Mouse (Mus musculus): Measurements from ENCODE around the gene Efcab1. TPM values are rescaled to one million over a fixed set of nuclear protein-coding genes. Genes with fewer than 3 reads are reported as not detected.
"Not testable (repeated sequence)": the region's sequence is repeated elsewhere in the genome, so short reads cannot be mapped to it uniquely, and the experiment has no call there.

Gene Efcab1
- polyA plus RNA-seq (2015; fragmentation: Nextera tagmentation; extraction: Ambion mirVana): 0.78 and 1.1 TPM in 2 replicates

DNA sequence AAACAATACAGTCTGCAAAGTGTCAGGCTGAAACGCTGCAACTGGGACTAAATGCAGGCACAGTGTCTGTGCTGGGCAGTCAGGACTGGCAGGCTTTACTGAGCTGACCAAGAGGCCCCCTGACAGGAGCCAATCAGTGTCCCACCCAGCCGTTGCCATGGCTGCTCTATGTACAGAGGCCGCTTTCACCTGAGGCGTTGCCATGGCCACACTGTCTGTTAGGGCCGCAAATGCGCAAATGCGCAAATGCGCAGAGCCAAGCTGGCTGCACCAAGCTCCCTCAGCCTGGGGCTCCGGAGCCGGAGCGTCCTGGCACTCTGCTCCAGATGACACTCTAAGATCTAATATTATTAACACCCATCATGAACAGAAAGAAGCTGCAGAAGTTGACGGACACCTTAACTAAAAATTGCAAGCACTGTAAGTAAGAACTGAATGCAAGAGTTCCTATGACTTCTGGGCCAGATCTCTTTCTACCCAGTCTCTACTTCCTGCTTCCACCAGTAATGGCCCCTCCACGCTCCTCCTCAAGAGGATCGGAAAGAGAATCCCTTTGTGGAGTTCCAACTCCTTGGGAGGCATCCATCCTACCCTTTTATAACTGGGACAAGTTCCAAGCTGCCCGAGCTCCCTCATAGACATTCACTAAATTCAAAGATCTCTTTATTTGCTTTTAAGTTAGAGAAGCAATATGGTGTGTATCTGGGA is at the start of gene Efcab1:
TSS of gene Efcab1 (plus strand) at position 214 of the 708 bp plus-strand sequence.
- DNase-seq (ENCODE audit: low spot score): no peak

DNA sequence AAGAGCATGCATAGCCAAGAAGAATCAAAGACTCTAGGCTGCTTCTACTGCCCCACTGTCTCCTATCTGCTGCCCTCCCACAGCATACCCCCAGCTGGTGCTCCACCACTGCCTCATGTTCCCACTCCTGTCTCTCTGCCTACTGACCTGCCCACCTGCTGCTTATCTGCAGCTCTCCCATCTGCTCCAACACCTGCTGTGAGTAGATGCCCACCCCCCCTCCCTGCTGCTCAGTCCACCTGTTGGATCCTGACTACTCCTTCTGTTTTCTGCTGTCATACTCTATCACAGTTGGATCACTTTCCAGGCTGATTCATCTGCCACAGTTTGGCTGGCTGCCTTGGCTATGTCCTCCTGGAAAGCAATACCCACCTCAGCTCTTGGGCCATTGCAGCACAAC is 47.0 kb upstream of the Efcab1 start:
- DNase-seq (ENCODE audit: low spot score): no peak

- no peak for DNase-seq (ENCODE audit: low spot score)
Observed at GRCm38 (mm10) chr16:14884916-14885315, 21.5 kb upstream of the Efcab1 start.

GRCm38 (mm10) chr16:14885372-14885771 is 21.0 kb upstream of the Efcab1 start:
- DNase-seq (ENCODE audit: low spot score): no peak

DNA sequence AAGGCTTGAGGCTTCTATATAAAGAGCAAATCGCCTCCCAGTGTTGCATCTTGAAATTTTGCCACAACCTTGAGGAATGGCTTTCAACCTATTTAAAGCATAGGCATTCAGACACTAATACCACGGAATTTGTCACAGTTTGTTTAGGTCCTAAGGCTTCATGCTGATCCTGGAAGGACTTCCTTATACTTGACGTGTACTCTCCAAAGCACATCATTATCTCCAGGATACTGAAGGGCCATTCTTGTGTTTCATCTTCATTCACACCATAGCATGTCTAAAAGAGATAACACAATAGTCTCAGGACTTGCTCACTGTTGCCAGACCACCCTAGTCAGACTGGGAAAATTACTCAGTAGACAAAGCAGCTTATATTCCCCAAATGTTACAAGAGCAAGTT is 13.9 kb upstream of the Efcab1 start:
- DNase-seq (ENCODE audit: low spot score): no peak

- DNase-seq (ENCODE audit: low spot score): no peak
Observed at GRCm38 (mm10) chr16:14893864-14894263, 12.5 kb upstream of the Efcab1 start.

DNA sequence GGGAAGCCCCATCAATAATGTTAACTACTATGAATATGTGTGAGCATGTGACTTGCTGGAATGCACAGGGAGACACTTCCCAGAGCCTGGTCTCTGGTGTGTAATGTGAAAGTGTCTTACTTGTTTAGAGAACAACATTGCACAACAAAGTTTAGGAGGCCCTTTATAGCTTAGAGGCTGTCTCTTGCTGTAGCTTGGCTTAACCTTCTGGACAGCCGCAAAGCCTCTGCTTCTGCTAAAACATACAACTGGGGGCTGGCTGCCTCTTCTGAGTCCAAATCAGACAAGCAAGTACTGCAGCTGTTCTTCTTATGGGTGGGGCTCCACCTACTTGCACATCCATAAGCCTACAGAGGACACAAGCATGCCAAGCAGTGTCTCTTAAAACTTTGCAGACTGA is 11.7 kb upstream of the Efcab1 start:
- DNase-seq (ENCODE audit: low spot score): no peak

DNA sequence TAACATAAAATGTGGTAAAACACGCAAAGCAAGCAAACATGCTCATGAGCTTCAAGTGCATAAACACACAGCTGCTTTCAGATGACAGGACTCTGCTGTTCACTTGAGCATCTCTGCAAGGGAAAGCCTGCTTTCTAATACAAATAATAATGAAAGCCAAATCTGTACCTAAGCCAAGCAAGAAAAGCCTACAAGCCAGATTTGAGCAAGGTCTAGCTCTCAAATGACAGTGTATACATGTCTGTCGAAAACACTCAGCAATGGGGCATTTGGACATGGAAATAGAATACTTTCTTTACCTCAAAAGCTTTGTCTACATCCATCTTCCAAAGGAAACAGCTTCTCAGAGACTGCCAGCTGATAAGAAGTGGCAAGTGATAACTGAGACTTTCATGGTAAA is 10.9 kb upstream of the Efcab1 start:
- DNase-seq (ENCODE audit: low spot score): no peak

DNA sequence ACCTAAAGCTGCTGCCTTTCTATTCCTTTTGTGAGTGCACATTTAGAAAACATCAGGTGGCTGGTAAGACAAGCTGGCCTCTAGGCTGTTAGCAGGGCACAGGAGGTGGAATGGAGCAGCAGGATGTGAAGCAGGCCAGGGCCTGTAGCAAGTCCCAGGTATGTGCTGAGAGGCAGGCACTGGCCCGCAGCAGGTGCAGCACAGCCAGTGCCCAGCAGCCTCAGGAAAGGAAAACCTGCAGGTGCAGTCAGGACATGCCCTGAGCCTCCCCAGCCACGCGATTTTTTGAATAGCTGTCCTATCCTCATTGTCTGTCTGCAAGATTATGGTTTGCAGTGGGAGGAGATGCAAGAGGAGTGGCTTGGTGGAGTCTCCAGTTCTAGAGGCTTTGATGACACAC is 24.3 kb downstream of the Efcab1 start:
- DNase-seq (ENCODE audit: low spot score): not testable (repeated sequence)

GRCm38 (mm10) chr16:14936478-14937166 is 30.2 kb downstream of the Efcab1 start:
- not testable (repeated sequence) for DNase-seq (ENCODE audit: low spot score)

DNA sequence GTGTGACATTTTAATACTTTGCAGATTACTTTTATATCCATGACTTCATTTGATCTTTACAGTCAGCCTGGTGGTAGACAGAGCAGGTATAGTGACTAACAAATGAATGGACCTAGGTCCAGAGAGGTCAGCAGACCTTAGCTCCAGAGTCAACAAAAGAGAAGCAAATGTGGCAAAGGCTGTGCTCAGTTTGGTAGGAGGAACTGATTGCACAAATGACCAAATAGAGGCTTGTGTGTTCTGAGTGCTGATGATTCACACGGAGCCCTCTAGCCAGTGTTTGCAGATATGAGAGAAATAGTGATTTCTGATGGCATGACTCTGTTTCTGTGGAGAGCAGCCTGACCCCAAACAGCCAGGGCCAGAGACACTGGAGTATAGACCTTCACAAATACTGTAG is 33.1 kb downstream of the Efcab1 start:
- no peak for DNase-seq (ENCODE audit: low spot score)

DNA sequence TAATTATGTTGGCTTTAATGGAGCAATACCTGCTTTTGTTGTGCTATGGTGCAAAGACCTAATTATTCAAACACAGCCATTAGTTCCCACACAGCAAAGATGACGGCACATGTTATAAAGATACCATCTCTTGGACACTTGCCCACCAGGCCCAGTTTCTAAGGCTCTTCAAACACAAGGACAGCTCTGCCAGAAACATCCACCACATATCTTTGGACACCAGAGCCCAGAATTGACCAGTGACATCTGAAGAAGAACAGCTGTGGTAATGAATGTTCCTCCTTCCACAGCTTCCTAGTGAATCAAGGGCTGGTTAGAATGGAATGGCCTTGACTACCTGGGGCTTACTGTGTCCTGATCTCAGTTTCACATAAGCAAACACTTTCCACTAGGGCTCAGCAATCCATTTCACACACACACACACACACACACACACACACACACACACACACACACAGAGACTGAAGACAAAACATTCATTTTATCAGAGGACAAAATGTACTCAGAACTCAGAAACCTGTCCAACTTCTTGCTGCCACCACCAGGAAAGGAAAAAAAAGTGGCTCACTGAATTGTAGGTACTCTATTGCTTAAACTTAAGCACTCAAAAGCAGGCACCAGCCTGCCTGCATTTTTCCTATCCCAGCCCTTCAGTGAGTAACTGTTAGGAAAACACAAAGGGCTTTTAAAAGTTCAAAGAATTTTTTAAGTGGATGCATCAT is 33.7 kb downstream of the Efcab1 start:
- DNase-seq (ENCODE audit: low spot score): no peak

GRCm38 (mm10) chr16:14940898-14941297 is 34.5 kb downstream of the Efcab1 start:
- DNase-seq (ENCODE audit: low spot score): no peak

DNA sequence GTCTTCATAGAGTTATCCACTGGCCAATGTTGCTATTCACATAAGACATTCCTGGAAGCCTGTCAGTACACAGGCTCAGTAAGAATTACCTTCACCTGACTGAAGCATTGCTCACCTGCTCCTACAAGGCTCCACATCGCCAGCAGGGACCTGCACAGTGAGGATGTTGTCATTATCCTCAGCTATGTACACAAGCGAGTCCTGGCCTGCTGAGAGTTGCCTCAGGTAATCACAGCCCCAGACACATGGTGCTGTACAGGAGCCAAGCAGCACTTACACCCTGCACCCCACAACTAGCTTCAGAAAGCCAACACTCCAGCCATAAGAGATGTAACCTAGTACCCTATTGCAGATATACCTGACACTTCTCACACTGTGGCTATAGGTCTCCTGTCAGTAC is 37.1 kb downstream of the Efcab1 start:
- no peak for DNase-seq (ENCODE audit: low spot score)

DNA sequence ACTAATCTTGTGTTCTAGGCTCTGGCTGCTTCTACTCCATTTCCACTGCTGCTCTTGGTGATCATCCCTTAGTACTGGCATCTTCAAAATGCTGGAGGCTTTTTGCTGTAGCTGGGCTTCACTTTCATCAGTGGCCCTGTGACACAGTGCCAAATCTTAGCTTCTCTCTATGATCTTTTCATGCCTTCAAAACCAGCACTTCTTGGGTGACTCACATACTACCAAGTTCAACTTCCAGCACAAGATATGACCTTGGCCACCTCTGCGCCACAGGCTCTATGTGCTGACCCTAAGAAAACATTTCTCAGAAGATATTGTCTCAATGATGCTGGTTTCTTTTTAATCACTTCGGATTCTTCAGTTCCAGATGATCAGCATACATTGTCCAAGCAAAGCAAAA is 41.2 kb downstream of the Efcab1 start:
- not testable (repeated sequence) for DNase-seq (ENCODE audit: low spot score)

GRCm38 (mm10) chr16:14951894-14952293 is 45.5 kb downstream of the Efcab1 start:
- DNase-seq (ENCODE audit: low spot score): no peak

DNA sequence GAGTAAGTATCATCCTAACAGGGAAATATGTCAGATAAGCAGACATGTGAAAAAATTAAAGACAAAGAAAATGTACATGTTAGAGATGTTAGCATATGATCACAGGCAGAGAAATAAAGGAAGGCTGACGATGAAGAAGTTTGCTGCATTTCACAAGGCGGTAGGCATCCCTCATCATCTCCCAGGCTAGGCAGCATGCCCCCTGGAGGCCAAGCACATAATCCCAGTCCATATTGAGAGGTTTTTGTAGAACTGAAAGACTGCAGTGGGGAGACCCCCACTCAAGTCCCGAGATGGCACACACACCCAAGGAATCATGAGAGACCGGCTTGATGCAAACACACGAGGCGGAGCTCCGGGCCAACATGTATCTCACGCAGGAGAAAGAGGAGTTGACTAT is 53.3 kb downstream of the Efcab1 start:
- no peak for DNase-seq (ENCODE audit: low spot score)

DNA sequence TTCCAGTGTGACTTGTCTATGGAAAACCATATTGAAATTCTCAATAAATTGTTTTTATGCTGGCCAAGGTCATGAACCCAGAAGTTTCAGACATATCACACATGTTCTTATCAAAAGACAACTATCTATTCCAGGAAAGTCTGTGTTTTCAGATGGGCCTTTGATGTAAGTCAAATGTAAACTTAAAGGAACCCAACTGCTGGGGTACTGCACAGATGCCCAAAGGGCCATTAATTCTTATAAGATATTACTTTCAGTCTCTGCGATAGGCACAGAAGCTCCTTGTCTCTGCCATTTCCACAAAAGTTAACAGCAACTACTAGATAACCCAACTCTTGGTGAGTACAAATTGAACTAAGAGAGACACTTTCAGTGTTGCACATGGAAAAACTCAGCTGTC is 67.3 kb downstream of the Efcab1 start:
- DNase-seq (ENCODE audit: low spot score): no peak

DNA sequence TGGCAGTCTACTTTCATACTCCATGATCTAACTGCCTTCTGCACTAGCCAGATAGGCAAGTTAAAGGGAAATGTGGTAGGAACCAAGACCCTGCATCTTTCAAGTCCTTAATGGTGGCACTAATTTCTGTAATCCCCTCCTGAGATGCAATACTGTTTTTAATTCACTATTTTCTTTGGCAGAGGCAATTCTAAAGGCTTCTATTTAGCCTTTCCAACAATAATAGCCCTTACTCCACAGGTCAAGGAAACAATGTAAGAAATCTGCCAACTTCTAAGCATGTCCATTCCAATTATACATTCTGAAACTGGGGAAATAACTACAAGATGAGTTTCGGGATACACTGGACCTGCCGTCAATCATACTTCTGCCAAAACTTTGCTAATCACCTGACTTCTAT is 72.8 kb downstream of the Efcab1 start:
- DNase-seq (ENCODE audit: low spot score): no peak

- no peak for DNase-seq (ENCODE audit: low spot score)
Observed at GRCm38 (mm10) chr16:14989614-14990268, 83.3 kb downstream of the Efcab1 start.

DNA sequence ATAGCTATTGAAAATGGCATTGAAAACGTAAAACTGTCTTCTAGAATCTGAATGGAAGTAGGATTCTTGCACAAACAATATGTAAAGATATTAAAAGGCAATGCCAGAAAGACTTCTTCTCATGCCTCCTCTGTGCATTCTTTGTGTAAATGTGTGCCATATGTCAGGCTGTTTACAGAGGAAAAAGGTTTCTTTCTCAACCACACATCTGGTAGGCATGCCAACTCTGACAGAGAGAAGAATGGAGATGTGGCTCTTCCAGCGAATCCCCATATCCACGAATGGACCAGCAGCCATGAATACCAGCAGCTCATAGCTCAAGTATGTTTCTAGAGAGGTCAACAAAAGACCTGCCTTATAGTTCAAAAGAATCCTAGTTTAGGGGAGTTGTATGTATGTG is 84.6 kb downstream of the Efcab1 start:
- DNase-seq (ENCODE audit: low spot score): no peak
